Mouse (Mus musculus) right cerebral cortex, adult 2 months (tissue): ENCODE measurements around the gene Trim24.

Source experiments
- DNase-seq, 2 experiments: peaks; one replicate each; pipeline ENCODE4 v3.0.0; 2021 to 2022; ENCODE audit warnings: low spot score in 2 of 2

Gene Trim24

GRCm38 (mm10) chr6:37863961-37864730 is 6.5 kb upstream of the Trim24 start:
- no peak for DNase-seq

DNA sequence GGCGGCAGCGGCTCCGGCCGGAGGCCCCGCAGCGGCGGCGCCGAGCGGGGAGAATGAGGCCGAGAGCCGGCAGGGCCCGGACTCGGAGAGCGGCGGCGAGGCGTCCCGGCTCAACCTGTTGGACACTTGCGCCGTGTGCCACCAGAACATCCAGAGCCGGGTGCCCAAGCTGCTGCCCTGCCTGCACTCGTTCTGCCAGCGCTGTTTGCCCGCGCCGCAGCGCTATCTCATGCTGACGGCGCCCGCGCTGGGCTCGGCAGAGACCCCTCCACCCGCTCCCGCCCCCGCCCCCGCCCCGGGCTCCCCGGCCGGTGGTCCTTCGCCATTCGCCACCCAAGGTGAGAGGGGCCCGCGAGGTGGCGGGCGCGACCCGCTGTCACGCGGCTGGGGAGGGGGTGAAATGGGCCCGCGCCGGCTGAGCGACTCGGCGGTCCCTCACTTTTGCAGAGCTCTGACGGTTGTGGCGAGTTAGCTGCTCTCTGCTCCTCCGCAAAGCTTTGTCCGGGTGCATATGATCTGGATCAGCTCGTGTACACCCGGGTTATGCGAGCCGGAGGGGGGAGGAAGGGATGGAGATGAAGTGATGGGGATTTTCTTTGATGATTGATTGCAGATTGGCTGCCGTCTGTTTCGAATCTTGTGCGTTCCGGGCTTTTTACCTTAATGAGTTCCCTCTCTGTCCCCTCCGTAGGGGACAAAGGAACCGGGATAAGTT is 683 bp downstream of the Trim24 start:
- DNase-seq, result peak; percentile 41 to 51

DNA sequence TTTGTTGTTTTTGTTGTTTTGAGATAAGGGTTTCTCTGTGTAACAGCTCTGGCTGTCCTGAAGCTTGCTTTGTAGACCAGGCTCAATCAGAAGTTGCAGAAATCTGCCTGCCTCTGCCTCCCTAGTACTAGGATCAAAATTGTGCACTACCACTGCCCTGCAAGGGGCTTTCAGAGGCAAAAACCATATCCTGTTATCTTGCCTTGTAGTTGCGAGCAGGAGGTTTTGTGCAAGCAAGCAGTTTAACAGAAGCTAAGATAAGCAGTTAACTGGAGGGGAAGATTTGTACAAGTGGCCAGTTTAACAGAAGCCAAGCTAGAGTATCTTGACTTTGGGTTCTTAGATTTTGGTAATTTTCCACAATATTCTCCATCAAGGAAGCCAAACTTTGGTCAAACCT is 2.2 kb downstream of the Trim24 start:
- DNase-seq, result no peak

- DNase-seq, result no peak
Measured at GRCm38 (mm10) chr6:37873731-37874130, 3.1 kb downstream of the Trim24 start.

GRCm38 (mm10) chr6:37878206-37878605 is 7.6 kb downstream of the Trim24 start:
- no peak for DNase-seq

GRCm38 (mm10) chr6:37880586-37880985 is 10.0 kb downstream of the Trim24 start:
- DNase-seq, result no peak

GRCm38 (mm10) chr6:37893586-37893985 is 23.0 kb downstream of the Trim24 start:
- no peak for DNase-seq

GRCm38 (mm10) chr6:37895646-37896435 is 25.2 kb downstream of the Trim24 start:
- peak; percentile 13 to 15 for DNase-seq

- no peak for DNase-seq
Measured at GRCm38 (mm10) chr6:37900221-37900620, 29.6 kb downstream of the Trim24 start.

GRCm38 (mm10) chr6:37901791-37902190 is 31.2 kb downstream of the Trim24 start:
- DNase-seq, result no peak

DNA sequence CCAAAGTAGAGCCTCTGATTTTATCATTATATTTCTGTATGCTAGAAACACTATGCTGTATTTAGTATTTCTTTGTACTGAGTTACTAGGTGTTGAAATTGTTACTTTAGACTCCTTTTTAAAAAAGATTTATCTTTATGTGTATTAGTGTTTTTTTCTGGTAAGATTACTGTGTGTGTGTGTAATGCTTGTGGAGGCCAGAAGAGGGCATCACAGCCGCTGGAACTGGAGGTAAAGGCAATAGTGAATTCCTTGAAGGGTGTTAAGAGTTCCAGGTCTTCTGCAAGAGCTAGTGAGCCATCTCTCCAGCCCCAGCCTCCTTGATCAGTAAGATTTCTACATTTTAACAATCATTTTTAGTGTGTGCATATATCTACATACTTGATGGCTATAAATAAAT is 33.2 kb downstream of the Trim24 start:
- no peak for DNase-seq

DNA sequence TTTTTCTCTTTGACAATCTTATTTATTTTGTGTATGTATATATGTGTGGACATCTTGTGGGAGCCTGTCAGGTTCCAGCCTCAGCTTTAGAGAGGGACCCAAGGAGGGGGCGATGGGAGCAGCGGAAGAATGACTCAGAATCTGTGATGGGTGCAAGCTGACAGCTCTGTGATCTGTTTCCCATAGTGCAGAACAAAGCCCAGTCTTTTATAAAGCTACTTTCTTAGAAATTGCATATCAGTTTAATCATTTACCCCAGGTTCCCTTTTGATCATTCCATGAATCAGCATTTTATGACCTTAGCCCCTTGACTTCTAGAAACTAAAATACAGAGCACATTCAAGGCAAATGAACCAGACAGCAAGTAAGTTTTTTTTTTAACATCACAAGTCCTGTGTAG is 42.9 kb downstream of the Trim24 start:
- no peak for DNase-seq

- DNase-seq, result no peak
Measured at GRCm38 (mm10) chr6:37925104-37925503, 54.5 kb downstream of the Trim24 start.

DNA sequence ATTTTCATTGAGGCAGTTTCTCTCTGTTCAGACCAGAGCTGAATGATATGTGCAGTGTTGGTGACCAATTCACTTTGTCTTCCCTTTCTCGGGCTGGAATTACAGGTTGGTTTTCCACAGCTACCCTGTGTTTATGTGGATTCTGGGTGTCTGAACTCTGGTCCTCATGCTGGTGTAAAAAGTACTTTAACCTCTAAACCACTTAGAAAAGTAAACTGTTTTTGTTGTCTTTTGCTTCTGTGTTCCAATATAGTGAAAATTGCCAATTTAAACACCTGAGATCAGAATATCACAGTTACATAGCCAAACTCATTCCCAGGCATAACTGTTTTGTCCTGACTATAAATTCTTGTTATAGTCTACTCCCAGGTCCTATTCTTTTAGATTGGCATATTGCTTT is 56.1 kb downstream of the Trim24 start:
- DNase-seq, result no peak

DNA sequence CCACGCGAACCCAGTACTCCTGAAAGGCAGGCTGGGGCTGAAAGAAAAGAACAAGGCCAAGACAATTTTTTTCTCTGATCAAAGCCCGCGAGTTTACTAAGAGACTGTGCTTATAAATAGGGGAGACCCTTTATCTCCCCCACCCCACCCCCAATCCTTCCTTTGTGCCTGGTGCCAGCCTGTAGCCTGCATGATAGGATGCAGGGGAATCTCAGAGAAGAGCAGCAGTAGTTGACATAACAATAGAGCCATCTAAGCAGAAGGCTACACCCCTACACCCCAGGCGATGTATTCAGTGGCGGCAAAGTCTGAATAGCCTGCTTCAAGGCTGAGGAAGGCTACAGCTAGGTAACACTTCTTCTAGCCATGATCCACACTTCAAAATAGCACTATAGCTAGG is 65.9 kb downstream of the Trim24 start:
- no peak for DNase-seq

DNA sequence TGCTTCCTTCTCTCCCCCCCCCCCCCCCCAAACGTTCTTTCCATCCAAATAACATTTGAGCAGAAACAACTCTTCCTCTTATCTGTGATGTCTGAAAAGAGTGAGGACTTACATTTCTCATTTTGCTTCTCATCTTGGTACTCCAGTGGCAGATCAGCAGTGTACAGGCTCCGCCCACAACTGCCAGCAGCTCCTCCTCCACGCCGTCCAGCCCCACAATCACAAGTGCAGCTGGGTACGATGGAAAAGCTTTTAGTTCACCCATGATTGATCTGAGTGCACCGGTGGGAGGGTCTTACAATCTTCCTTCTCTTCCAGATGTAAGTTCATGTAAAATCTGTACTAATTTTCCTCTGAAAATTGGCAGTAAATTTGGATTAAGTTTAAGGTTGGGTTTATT is 80.7 kb downstream of the Trim24 start:
- DNase-seq, result no peak

- DNase-seq, result no peak
Measured at GRCm38 (mm10) chr6:37967386-37967785, 96.8 kb downstream of the Trim24 start.

DNA sequence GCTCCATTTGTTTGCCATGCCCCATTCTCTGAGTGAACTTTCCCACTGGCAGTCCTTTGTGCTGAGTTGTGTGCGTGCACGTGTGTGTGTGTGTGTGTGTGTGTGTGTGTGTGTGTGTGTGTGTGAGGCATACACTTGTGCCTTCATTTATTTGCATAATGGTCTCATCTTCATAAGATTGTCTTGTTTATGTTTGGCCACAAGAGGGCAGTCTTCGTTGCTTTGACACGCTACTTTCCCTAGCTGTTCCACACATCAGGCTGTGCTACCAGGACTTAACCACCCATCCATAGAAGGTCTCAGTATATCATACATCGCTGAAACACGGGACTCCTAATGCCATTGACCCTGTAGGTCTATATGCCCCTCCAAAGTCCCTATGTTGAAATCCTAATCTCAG is 136.8 kb downstream of the Trim24 start:
- peak; percentile 40 to 70 for DNase-seq

GRCm38 (mm10) chr6:38012829-38013228 is 142.2 kb downstream of the Trim24 start:
- no peak for DNase-seq
